Mouse (Mus musculus) ovary, postnatal 36 days (tissue): ENCODE measurements around the gene Btk.

Experiments used
- DNase-seq: peaks from one replicate; pipeline ENCODE4 v3.0.0; 2022; ENCODE audit warnings: low spot score, mixed read lengths

The Btk gene

GRCm38 (mm10) chrX:134582888-134583669 is at the start of gene Btk:
Btk (minus strand) TSS chrX:134583570.
- DNase-seq, result no peak

DNA sequence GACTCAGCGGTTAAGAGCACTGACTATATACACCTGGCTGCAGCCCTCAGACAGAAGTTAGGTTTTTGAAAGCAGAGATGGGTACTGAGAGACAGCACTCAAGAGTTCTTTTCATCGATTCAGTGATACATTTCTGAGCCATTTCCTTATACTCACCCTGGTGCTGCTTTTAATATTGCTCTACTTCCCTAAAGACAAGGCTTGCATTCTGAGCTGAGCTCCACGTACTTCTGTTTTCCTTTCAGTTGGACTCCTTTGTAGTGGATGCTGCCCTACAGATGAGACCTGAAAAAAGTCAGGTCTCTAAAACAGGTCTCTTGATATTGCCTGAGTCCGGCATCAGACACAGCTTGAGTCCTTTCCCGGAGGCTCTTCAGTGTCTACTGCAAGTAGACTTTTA is 49.3 kb upstream of the Btk start:
- no peak for DNase-seq

DNA sequence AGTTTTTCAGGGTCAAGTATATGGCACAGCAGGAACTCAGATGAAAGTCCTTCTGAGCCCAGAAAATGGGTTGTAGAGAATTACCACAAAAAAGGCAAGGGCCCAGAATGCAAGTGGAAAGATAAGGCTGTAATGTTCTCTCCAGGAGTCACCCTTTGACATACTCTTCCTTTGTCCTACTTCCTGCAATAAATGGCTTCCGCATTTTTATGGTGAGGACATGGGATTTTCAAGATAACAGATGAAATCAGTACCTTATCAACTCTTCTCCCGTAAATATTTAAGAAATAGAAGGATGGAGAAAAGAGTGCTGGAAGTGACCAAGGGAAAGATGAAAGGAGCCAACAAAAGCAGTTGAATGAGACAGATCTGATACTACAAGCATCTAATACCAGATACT is 44.8 kb upstream of the Btk start:
- no peak for DNase-seq

- no peak for DNase-seq
Measured at GRCm38 (mm10) chrX:134623350-134623749, 40.0 kb upstream of the Btk start.

DNA sequence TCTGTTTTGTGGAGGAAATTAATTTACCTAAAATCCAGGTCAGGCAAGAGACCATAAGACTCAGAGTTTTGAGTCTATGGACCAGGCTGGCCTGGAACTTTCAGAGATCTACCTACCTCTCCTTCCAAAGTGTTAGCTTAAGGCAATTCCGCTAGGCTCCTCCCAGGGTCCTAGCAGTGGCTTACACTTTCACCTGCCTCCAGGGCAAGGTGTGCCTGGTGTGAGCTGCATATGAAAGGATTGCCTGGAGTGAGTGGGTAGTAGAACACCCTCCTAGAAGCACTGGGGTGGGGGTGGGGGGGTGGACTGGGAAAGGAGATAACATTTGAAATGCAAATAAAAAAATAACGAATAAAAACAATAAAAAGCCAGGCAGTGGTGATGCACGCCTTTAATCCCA is 38.3 kb upstream of the Btk start:
- no peak for DNase-seq

- DNase-seq, result no peak
Measured at GRCm38 (mm10) chrX:134620254-134620865, 37.0 kb upstream of the Btk start.

DNA sequence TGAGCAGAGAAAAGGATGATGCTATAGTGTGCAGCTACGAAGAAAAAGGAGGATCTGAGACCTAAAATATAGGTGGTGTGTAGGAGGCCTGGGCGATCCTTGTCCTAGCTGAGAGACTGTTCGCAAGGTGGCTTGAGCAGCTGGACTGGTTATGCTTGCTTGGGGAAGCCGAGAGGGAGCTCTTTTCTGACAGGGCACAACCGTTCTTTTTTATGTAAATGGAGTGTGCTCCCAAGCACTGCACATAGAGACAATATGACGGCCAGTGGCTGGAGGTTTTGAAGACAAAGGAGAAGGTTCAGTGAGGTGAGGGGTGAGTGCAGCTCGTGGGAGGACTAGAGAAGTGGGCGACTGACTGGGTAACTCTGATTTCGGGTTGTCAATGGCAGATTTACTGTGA is 36.3 kb upstream of the Btk start:
- no peak for DNase-seq

DNA sequence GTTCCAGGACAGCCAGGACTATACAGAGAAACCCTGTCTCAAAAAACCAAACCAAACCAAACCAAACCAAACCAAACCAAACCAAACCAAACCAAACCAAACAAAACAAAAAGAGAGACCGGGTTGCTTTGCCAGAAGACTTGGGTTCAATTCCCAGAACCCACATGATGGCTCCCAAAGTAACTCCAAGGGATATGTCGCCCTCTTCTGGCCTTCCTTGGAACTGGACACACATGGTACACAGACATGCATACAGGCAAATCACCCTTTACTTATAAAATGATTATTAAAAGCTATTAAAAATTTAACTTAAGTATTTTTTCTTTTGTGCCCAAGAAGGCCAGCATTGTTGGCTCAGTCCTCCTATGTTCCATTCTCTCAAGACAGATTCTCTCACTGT is 30.9 kb upstream of the Btk start:
- no peak for DNase-seq

DNA sequence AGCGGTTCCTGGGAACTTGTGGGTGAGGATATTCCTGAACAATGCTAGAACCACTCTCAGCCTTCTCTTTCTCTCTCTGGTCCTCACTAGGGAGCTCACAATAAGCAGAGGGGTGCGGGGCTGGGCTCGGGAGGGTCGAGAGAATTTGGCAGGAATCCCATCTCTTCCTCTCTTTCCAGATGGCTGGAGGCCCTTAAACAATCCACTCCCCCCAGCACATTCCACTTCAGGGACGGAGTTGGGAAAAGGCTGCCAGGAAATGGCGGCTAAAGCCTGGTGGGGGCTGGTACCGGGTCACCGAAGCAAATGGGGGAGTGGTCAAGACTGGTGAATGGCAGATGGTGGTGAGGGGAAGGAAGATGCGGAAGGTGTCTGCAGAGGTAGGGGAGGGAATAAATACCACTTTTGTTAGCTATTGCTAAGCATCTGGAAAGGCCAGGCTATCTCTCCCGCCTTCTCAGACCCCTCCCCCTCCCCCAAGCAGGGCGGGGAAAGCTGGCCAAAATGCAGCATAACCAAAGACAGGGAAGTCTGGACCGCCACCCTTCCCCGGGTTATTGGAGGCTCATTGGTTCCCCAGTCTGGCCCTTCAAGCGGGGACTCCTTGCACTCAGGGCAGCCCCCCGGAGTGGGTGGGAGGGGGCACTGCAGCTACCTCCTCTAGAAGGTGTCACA is 29.1 kb upstream of the Btk start:
- DNase-seq, result peak; percentile 54

GRCm38 (mm10) chrX:134610984-134611383 is 27.6 kb upstream of the Btk start:
- DNase-seq, result no peak

- DNase-seq, result no peak
Measured at GRCm38 (mm10) chrX:134609472-134609871, 26.1 kb upstream of the Btk start.

- DNase-seq, result no peak
Measured at GRCm38 (mm10) chrX:134601380-134602120, 18.2 kb upstream of the Btk start.

DNA sequence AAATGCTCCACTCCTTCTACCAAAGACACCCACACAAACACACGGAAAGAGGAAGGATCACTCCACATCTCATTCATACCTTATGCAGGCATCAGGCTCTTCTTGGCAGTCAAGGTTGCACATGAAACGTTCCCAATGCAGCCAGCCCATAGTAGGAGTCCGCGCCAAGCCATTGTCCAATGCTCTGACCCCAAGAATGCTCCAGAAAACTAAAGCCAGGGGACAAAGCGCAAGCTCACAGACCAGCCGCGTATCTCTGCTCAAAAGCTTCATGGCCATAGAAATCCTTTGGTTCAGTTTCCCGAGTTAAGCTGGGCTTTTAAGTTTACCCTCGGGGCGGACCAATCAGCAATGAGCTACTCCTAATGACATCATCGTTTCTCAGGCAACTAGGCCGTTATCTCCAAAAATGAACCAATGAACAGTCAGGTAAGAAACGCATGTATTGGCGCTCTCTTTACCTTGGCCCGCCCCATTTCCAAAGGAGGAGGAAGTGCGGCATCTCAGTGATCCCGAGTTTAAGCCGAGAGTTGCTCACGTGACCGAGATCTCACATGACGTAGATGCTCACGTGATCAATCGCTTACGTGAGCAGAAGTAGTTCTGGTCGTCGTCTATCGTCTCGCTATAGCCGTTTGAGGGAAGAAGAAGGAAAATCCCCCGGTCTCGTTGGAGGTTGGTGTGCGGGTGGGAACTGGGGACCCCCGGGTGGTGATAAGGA is 17.4 kb upstream of the Btk start, which contains the start of the genes Gla and Hnrnph2:
TSS of gene Gla (minus strand) at position 467 of the 721 bp plus-strand sequence.
TSS of gene Hnrnph2 (plus strand) at position 521 of the 721 bp plus-strand sequence.
- peak; percentile 76 for DNase-seq

GRCm38 (mm10) chrX:134599922-134600565 is 16.7 kb upstream of the Btk start:
- DNase-seq, result no peak

- DNase-seq, result no peak
Measured at GRCm38 (mm10) chrX:134589836-134590235, 6.5 kb upstream of the Btk start.

DNA sequence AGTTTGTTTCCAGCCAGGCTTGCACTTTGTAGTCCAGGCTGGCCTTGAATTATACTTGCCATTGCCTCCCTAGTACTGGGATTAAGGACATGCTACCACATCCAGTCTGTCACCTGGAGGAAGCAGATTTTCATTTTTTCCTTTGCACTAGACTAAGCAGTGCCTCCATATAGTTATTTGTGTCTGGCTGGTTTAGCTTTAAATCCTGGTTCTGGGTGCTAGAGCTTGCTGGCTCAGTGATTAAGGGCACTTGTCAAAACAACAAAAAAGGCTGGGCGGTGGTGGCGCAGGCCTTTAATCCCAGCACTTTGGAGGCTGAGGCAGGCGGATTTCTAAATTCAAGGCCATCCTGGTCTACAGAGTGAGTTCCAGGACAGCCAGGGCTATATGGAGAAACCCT is 5.6 kb upstream of the Btk start:
- no peak for DNase-seq

GRCm38 (mm10) chrX:134588261-134588660 is 4.9 kb upstream of the Btk start:
- no peak for DNase-seq

DNA sequence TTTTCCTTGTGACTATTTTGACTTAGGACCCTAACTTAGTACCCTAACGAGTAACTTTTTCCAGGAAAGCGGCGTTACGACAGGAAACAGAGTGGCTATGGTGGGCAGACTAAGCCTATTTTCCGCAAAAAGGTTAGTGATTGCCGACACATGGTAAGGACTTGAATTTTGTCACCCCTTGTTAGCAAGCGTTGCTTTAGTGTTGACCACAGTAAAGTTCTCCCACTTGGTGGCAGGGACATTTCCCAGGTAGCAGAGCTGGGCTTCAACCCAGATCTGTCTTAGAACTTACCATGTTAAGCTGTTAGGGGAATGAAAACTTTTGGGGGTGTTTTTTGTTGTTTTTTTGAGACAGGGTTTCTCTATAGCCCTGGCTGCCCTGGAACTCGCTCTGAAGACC is 3.1 kb upstream of the Btk start:
- DNase-seq, result no peak

GRCm38 (mm10) chrX:134585103-134586002 is 2.0 kb upstream of the Btk start, which contains the start of gene Rpl36a:
Rpl36a (plus strand) TSS chrX:134585654.
- peak; percentile 87 for DNase-seq

- no peak for DNase-seq
Measured at GRCm38 (mm10) chrX:134582270-134582669, 1.1 kb downstream of the Btk start.
